Mouse (Mus musculus): ENCODE measurements around the gene Rsph14. TPM values are rescaled to one million over a fixed set of nuclear protein-coding genes. Genes with fewer than 3 reads are reported as not detected.

Rsph14 gene
- total RNA-seq (2021): not detected
- long read RNA-seq, experiment 1: 0 reads
- long read RNA-seq, experiment 2: 0 reads

GRCm38 (mm10) chr10:75032395-75032794 lies at the start of gene Rsph14:
TSS of gene Rsph14 (minus strand) at chr10:75032586.
- intact Hi-C loops (cut with DNase I): no loop called here
- DNase-seq: peak; percentile 61 to 74

GRCm38 (mm10) chr10:75078174-75079128 lies 46.1 kb upstream of the Rsph14 start:
- intact Hi-C loops (cut with DNase I): no loop called here
- no peak for DNase-seq

DNA sequence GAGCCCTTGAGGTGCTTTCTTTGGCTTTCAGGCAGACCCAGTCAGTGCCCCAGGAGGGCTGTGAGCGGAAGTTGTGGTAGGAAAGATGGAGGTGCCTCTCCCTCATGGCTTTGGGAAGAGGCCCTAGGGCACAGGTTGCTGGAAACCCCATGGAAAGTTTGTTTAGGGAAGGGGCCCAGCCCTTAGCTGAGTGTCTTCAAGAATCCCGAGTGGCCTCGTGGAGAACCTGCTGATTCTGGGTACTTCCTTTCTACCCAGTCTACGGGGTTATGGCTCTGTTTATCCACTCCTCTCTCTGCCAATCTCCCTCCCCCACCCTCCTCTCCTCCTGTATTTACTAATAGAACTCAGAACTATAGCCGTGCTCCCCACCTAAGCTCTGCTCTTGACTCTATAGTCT lies 43.3 kb upstream of the Rsph14 start:
- DNase-seq: no peak
- intact Hi-C loops (cut with DNase I): no loop called here

DNA sequence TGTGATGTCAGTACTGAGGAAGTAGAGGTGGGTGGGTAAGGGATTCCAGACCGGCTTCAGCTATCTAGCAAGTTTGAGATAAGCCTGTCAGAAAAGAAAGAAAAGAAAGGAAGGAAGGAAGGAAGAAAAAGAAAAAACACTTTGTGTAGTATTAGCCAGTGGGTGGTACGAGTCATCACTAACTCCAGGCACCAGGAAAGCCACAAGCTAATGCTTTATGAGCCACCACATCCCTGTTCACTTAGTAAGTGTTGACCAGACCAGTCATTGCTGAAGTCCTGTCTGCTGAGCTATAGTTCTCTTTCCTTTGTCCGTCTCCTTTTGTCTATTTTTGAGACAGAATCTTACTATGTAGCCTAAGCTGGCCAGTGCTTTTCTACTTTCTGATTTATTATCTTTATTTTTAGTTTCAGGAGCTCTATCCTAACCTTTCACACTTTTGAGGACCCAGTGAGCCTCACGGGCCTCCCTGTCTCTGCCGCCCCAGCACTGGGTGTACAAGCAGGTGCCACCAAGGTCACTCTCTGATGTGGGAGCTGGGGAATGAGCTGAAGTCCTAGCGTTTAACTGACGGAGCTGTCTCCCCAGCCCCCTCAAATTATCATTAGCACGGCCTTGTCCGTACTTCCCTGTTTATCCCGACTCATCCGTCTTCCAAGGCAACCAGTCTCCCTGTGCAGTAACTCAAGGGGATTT lies 38.0 kb upstream of the Rsph14 start:
- intact Hi-C loops (cut with DNase I): no loop called here
- no peak for DNase-seq

- intact Hi-C loops (cut with DNase I): no loop called here
- DNase-seq: no peak
Measured at GRCm38 (mm10) chr10:75068624-75069328, 36.4 kb upstream of the Rsph14 start.

GRCm38 (mm10) chr10:75068086-75068485 lies 35.7 kb upstream of the Rsph14 start:
- intact Hi-C loops (cut with DNase I): no loop called here
- no peak for DNase-seq

DNA sequence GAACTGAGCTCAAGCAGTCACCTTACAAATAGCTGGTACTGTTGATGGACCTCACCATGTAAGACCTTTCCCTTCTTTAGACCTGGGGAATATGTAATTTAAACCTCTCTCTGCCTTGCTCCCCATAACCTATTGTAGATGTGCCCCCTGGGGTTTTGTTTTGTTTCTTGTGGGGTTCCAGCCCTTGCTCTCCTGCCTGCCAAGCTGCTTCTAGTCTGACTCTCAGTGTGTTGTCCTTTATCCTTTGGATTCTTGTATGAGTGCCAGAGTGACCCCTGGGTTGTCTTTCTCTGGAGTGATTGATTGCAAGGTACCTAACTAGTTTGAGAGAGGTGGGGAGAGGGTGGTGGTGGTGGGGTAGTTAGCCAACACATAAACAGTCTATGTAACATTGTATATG lies 35.1 kb upstream of the Rsph14 start:
- intact Hi-C loops (cut with DNase I): no loop called here
- DNase-seq: no peak

GRCm38 (mm10) chr10:75065691-75066090 lies 33.3 kb upstream of the Rsph14 start:
- intact Hi-C loops (cut with DNase I): no loop called here
- DNase-seq: no peak

DNA sequence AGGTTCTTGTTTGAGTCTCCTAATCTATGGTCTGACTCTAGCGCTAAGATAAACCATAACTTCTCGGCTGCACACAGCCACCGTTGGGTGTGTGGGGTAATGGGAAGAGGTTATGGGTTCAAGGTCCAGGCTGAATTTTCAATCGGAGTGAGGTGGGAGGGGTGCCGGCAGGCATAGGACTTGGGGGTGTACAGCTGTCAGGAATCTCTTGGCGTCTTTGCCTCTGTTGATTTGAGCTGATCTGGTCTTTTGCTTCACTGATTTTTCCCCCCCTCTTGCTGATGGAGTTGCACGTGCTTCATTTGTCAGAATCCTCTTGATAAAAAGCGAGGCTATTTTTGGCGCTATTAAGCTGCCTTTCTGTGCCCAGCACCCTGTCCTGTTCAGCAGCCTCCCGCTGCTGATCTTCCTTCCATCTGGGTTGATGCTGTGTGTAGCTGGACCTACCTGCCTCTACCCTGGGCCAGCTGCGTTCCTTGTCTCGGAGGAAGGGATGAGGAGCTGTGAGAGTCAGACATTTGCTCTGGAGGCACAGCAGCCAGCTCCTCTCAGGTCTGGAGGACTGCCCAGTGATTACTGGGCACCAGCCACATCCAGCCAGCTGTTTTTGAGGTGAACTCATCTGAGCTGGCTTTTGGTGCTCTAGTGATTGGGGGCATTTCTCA lies 31.0 kb upstream of the Rsph14 start:
- DNase-seq: no peak
- intact Hi-C loops (cut with DNase I): loop anchor here (5.0 kb wide), 1 partner anchor 39 kb away; no protein-coding TSS in a partner anchor

GRCm38 (mm10) chr10:75062621-75063020 lies 30.2 kb upstream of the Rsph14 start:
- intact Hi-C loops (cut with DNase I): loop anchor here (5.0 kb wide), 1 partner anchor 40 kb away; no protein-coding TSS in a partner anchor
- no peak for DNase-seq

GRCm38 (mm10) chr10:75062189-75062561 lies 29.8 kb upstream of the Rsph14 start:
- DNase-seq: no peak
- intact Hi-C loops (cut with DNase I): loop anchor here (5.0 kb wide), 1 partner anchor 40 kb away; no protein-coding TSS in a partner anchor

- intact Hi-C loops (cut with DNase I): loop anchor here (5.0 kb wide), 1 partner anchor 41 kb away; no protein-coding TSS in a partner anchor
- DNase-seq: no peak
Measured at GRCm38 (mm10) chr10:75061341-75062188, 29.2 kb upstream of the Rsph14 start.

GRCm38 (mm10) chr10:75060843-75061235 lies 28.5 kb upstream of the Rsph14 start:
- DNase-seq: no peak
- intact Hi-C loops (cut with DNase I): loop anchor here (5.0 kb wide), 1 partner anchor 41 kb away; no protein-coding TSS in a partner anchor

GRCm38 (mm10) chr10:75060217-75060842 lies 27.9 kb upstream of the Rsph14 start, which contains the start of gene Bcr:
TSS of gene Bcr (plus strand) at chr10:75060592.
- DNase-seq: peak; percentile 63 to 68
- intact Hi-C loops (cut with DNase I): loop anchor here (5.0 kb wide), 1 partner anchor 42 kb away; no protein-coding TSS in a partner anchor

- peak; percentile 59 to 60 for DNase-seq
- intact Hi-C loops (cut with DNase I): loop anchor here (1.0 kb wide), 1 partner anchor 92 kb away; no protein-coding TSS in a partner anchor
Measured at GRCm38 (mm10) chr10:75059396-75059795, 27.0 kb upstream of the Rsph14 start.

DNA sequence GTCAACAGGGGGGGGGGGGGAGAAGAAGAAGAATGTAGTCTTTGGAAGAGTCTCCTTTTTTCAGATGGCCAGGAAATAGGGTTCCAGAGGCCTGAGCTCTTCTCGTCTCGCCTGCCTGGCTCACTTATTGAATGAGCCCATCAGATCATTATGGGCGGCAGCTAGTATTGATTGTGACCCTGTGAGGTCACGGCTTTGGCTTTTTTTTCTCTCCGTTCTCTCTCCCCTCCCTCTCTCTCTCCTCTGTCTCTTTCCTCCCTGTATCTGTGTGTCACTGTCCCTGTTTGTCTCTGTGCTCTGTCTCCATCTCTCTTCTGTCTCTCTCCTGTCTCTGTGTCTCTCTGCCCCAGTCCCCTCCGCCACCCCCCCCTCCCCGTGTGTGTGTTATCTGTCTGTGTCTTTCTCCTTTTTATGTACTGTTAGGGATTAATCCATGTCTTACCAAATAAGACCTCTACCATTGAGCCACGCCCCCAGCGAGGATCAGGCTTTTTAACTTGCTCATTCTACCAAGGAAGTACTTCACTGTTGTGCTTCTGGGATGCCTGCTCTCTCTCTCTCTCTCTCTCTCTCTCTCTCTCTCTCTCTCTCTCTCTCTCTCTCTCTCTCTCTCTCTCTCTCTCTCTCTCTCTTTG lies 26.5 kb upstream of the Rsph14 start:
- no peak for DNase-seq
- intact Hi-C loops (cut with DNase I): loop anchor here (1.0 kb wide), 1 partner anchor 92 kb away; no protein-coding TSS in a partner anchor

DNA sequence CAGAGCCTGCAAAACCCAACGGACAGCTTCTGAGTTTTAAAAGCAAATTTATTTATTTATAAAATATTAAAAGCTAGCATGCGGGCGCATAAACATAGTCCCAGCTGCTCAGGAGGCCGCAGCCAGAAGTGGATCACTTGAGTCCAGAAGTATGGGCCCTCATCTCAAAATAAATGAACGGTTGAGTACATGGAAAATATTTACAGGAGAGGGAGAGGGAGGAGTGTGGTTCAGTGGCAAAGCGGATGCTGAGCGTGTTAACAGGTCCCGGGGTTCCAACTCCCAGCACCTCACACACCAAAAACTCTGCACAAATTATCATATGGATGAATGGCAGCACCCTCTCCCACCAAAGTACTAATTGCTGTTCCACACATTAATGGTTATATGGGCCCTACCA lies 25.9 kb upstream of the Rsph14 start:
- intact Hi-C loops (cut with DNase I): no loop called here
- no peak for DNase-seq

DNA sequence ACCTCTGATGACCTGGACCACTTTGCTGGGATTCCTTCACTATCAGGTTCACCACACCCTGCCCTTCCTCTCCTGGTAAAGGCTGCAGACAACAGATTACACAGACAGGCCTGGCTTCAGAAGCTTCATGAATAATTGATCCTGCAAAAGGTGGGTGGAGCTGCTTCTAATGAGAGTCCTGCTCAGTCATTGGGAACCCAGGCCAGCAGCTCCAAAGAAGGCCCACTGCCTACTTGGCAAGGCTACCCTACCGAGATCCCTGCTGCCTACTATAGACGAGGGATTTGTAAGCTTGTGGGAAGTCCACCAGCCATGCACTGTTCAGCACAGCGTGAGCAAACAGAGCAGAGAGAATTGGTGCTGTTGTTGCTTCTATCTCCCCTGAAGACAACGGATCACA lies 23.9 kb upstream of the Rsph14 start:
- no peak for DNase-seq
- intact Hi-C loops (cut with DNase I): no loop called here
